Mouse (Mus musculus) limb, embryonic 12.5 days (tissue): ENCODE data around the gene Slc47a2. TPM values are rescaled to one million over a fixed set of nuclear protein-coding genes. Genes with fewer than 3 reads are reported as not detected.

ENCODE experiments used
- ATAC-seq: fragments of 200-750 bp; cut with Nextera tagmentation; 2 replicates; pipeline ENCODE4 v1.8.0; 2017; ENCODE audit warnings: low read depth, moderate TSS enrichment; ENCODE audit not compliant: insufficient number of reproducible peaks, insufficient read depth, low FRiP score, low TSS enrichment
- H3K27ac ChIP-seq: fragments of 300-500 bp; sonication (generic); 2 replicates; pipeline ENCODE4 v1.5.1; 2016; ENCODE audit warnings: mild to moderate bottlenecking, moderate library complexity
- H3K27me3 ChIP-seq: fragments of 300-500 bp; sonication (generic); 2 replicates; pipeline ENCODE4 v1.6.1; 2016; ENCODE audit warnings: mild to moderate bottlenecking, moderate library complexity
- H3K36me3 ChIP-seq: fragments of 300-500 bp; sonication (generic); 2 replicates; pipeline ENCODE4 v1.6.1; 2016; ENCODE audit warnings: mild to moderate bottlenecking, moderate library complexity
- H3K4me1 ChIP-seq: fragments of 300-500 bp; sonication (generic); replicated peaks from 2 replicates; pipeline ENCODE4 v1.6.1; 2016
- H3K4me2 ChIP-seq: fragments of 300-500 bp; sonication (generic); 2 replicates; pipeline ENCODE4 v1.6.1; 2016; ENCODE audit warnings: mild to moderate bottlenecking, moderate library complexity
- H3K4me3 ChIP-seq: fragments of 300-500 bp; sonication (generic); replicated peaks from 2 replicates; pipeline ENCODE4 v1.5.1; 2016; ENCODE audit warnings: mild to moderate bottlenecking
- H3K9ac ChIP-seq: fragments of 300-500 bp; sonication (generic); replicated peaks from 2 replicates; pipeline ENCODE4 v1.6.1; 2016; ENCODE audit warnings: mild to moderate bottlenecking, moderate library complexity
- H3K9me3 ChIP-seq: fragments of 300-500 bp; sonication (generic); 2 replicates; pipeline ENCODE4 v1.6.1; 2016; ENCODE audit warnings: mild to moderate bottlenecking, moderate library complexity
- WGBS: fragments of 180-500 bp; shearing (Covaris S2); methylation state at CpG from one replicate; pipeline ENCODE4 v1.1.7; 2016; 5-methylcytosine and 5-hydroxymethylcytosine counted together
- polyA plus RNA-seq: library from polyadenylated mRNA; unstranded; fragments of >200 nt; fragmentation: Nextera tagmentation; extraction: Ambion mirVana; gene quantifications from 2 replicates; pipeline ENCODE4 v1.2.1, GENCODE M21; 2016

The Slc47a2 gene
- polyA plus RNA-seq, 1 experiment from 2014 or later: not detected

DNA sequence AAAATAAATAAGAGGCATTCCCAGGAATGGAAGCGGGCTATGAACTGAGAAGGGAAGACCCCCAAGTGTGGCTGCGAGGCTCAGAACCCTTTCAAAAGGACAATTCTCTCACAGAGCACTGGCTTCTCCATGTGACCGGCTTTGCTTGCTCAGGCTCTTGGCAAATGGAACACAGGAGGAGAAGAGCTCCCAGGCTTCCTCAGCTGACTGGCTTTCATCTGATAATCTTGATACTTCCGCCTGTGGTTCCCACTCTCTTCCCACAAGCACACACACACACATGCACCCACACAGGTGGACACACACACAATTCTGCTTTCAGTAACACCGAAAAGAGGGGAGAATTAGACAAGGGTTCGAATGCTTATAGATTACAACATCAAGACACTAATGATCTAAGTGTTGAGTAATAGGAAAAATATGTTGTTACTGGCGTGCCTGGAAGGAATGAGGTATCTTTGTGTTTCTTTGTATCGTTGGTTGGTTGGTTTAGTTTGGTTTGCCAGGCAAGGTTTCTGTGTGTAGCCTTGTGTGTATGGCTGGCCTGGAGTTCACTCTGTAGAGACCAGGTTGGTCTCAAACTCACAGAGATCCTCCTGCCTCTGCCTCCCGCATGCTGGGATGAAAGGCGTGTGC, 59.1 kb downstream of the Slc47a2 start:
- no peaks in the 10 kb centered on the region; the same call in 1 of the 2 replicates for H3K9me3 ChIP-seq
- H3K4me2 ChIP-seq: no peak overlapping the region
- no peak overlapping the region for H3K4me3 ChIP-seq
- no peaks in the 10 kb centered on the region for H3K36me3 ChIP-seq
- H3K27ac ChIP-seq: peak overlapping the region; percentile 53; the same call in 1 of the 2 replicates
- no peak overlapping the region for H3K9ac ChIP-seq
- WGBS: 83% methylated on average over 10 of the region's 10 CpGs
- H3K4me1 ChIP-seq: peaks cover 9% of the 10 kb centered on the region
- no peak for ATAC-seq
- no peaks in the 10 kb centered on the region for H3K27me3 ChIP-seq

GRCm38 (mm10) chr11:61278445-61279077, 64.1 kb downstream of the Slc47a2 start:
- no peak overlapping the region for H3K4me2 ChIP-seq
- H3K36me3 ChIP-seq: no peaks in the 10 kb centered on the region
- no peak overlapping the region for H3K27ac ChIP-seq
- no peaks in the 10 kb centered on the region for H3K9me3 ChIP-seq
- H3K4me1 ChIP-seq: no peaks in the 10 kb centered on the region
- no peak overlapping the region for H3K9ac ChIP-seq
- no peak overlapping the region for H3K4me3 ChIP-seq
- 80% methylated on average over 8 of the region's 8 CpGs for WGBS
- no peaks in the 10 kb centered on the region for H3K27me3 ChIP-seq
- ATAC-seq: no peak

GRCm38 (mm10) chr11:61277937-61278336, 64.7 kb downstream of the Slc47a2 start:
- Histone ChIP-seq H3K9me3 (no peaks in the 10 kb centered on the region), H3K4me3 (no peak overlapping the region), H3K27me3 (no peaks in the 10 kb centered on the region), H3K9ac (no peak overlapping the region), H3K36me3 (no peaks in the 10 kb centered on the region), H3K4me1 (no peaks in the 10 kb centered on the region), H3K4me2 (no peak overlapping the region), H3K27ac (no peak overlapping the region)
- no peak for ATAC-seq
- 84% methylated on average over 2 of the region's 2 CpGs for WGBS

GRCm38 (mm10) chr11:61276482-61276881, 66.2 kb downstream of the Slc47a2 start:
- Histone ChIP-seq H3K9me3 (no peaks in the 10 kb centered on the region), H3K4me1 (no peaks in the 10 kb centered on the region), H3K27me3 (no peaks in the 10 kb centered on the region), H3K4me2 (no peak overlapping the region), H3K36me3 (no peaks in the 10 kb centered on the region), H3K9ac (no peak overlapping the region), H3K4me3 (no peak overlapping the region), H3K27ac (no peak overlapping the region)
- no peak for ATAC-seq
- WGBS: 78% methylated on average over 3 of the region's 3 CpGs

- 84% methylated on average over 8 of the region's 8 CpGs for WGBS
- no peak for ATAC-seq
Observed at GRCm38 (mm10) chr11:61275106-61275505, 67.6 kb downstream of the Slc47a2 start.

DNA sequence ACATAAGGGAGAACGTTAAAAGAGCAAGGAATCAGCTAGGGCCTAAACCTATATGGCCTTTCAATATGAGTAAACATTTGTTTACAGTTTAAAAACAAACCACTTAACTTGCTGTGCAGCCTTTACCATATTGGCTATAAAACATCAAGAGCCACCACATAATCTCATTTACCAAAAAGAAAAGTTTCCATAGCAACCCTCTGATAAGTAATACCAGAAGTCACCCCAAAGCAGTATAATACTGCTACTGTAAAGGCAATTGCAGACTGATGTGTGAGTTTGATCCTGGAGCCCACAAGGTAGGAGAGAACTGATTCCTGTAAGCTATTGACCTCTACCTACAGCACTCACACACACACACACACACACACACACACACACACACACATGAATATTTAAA, 68.2 kb downstream of the Slc47a2 start:
- H3K4me1 ChIP-seq: no peaks in the 10 kb centered on the region
- no peak overlapping the region for H3K4me2 ChIP-seq
- H3K27me3 ChIP-seq: no peaks in the 10 kb centered on the region
- no peak overlapping the region for H3K4me3 ChIP-seq
- H3K9me3 ChIP-seq: no peaks in the 10 kb centered on the region
- H3K27ac ChIP-seq: no peak overlapping the region
- no peak for ATAC-seq
- H3K36me3 ChIP-seq: no peaks in the 10 kb centered on the region
- H3K9ac ChIP-seq: no peak overlapping the region
- WGBS: 83% methylated on average over 1 of the region's 1 CpGs

More at GRCm38 (mm10) chr11:61275106-61275505, 67.6 kb downstream of the Slc47a2 start:
- no peaks in the 10 kb centered on the region for H3K9me3 ChIP-seq
- H3K36me3 ChIP-seq: no peaks in the 10 kb centered on the region
- no peak overlapping the region for H3K4me2 ChIP-seq
- H3K4me3 ChIP-seq: no peak overlapping the region
- H3K27me3 ChIP-seq: no peaks in the 10 kb centered on the region
- no peak overlapping the region for H3K27ac ChIP-seq
- no peak overlapping the region for H3K9ac ChIP-seq
- no peaks in the 10 kb centered on the region for H3K4me1 ChIP-seq

- Histone ChIP-seq H3K4me3 (no peak overlapping the region), H3K36me3 (no peaks in the 10 kb centered on the region), H3K27me3 (no peaks in the 10 kb centered on the region), H3K27ac (no peak overlapping the region), H3K9me3 (no peaks in the 10 kb centered on the region), H3K9ac (no peak overlapping the region), H3K4me1 (no peaks in the 10 kb centered on the region), H3K4me2 (no peak overlapping the region)
- WGBS: 82% methylated on average over 2 of the region's 2 CpGs
- ATAC-seq: no peak
Observed at GRCm38 (mm10) chr11:61273928-61274327, 68.7 kb downstream of the Slc47a2 start.

GRCm38 (mm10) chr11:61271612-61272011, 71.0 kb downstream of the Slc47a2 start:
- H3K36me3 ChIP-seq: no peaks in the 10 kb centered on the region
- H3K4me3 ChIP-seq: no peak overlapping the region
- H3K9me3 ChIP-seq: no peaks in the 10 kb centered on the region
- H3K9ac ChIP-seq: no peak overlapping the region
- H3K27me3 ChIP-seq: peaks cover 4% of the 10 kb centered on the region; the same call in 1 of the 2 replicates
- ATAC-seq: no peak
- no peak overlapping the region for H3K27ac ChIP-seq
- no peaks in the 10 kb centered on the region for H3K4me1 ChIP-seq
- H3K4me2 ChIP-seq: no peak overlapping the region

GRCm38 (mm10) chr11:61270406-61270805, 72.3 kb downstream of the Slc47a2 start:
- Histone ChIP-seq H3K4me1 (peaks cover 5% of the 10 kb centered on the region; the same call in 1 of the 2 replicates), H3K4me3 (no peak overlapping the region), H3K9me3 (no peaks in the 10 kb centered on the region), H3K27me3 (peaks cover 4% of the 10 kb centered on the region; the same call in 1 of the 2 replicates), H3K4me2 (no peak overlapping the region), H3K36me3 (no peaks in the 10 kb centered on the region), H3K9ac (no peak overlapping the region), H3K27ac (no peak overlapping the region)
- ATAC-seq: no peak
- WGBS: 84% methylated on average over 5 of the region's 5 CpGs

- Histone ChIP-seq H3K4me1 (peaks cover 5% of the 10 kb centered on the region; the same call in 1 of the 2 replicates), H3K36me3 (peaks cover 11% of the 10 kb centered on the region), H3K9me3 (no peaks in the 10 kb centered on the region), H3K27ac (no peak overlapping the region), H3K27me3 (peaks cover 4% of the 10 kb centered on the region; the same call in 1 of the 2 replicates), H3K4me2 (no peak overlapping the region), H3K9ac (no peak overlapping the region), H3K4me3 (no peak overlapping the region)
- WGBS: 91% methylated on average over 6 of the region's 6 CpGs
- ATAC-seq: no peak
Observed at GRCm38 (mm10) chr11:61268626-61269349, 73.9 kb downstream of the Slc47a2 start.
